Mouse (Mus musculus): ENCODE measurements around the gene Aff1. TPM values are rescaled to one million over a fixed set of nuclear protein-coding genes. Genes with fewer than 3 reads are reported as not detected.
A peak's percentile ranks its signal among the peaks of the same experiment; 100 is the strongest.

Aff1 gene
- polyA plus RNA-seq, 1 experiment from 2014 or later, result 9.1 TPM

DNA sequence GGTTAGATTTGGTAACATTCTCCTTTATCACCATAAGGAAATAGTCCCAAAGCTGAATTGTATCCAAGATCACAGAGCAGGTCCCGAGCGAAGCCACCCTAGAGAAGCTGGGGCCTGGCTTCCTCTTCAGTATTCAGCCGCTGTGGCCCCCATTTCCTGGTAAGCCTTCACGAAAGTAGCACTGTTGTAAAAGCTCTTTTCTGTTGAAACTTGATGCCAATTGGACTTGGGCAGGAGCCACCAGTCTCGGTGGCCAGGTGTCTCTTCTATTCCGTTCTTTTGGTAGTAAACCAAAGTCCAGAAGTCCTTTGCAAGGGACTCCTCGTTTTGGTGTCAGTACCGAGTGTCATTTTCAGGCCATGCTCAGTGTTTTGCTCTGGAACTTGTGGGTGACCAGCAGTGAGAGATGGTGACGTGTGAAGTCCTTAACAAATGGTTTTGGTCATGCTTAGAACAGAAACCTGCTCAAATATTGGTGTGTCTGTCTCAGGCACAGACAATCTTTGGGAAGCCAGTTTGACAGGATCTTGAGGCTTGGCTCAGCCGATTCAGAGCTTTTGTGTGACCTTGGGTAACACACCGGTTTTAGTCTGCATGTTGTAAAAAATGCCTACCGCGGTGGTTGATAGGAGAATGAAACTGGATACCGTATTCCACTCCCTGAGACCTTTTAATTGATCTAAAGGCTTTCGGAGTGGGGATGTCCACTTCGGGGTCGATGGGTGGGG, 114.8 kb downstream of the Aff1 start:
- H3K9me3 ChIP-seq (ENCODE audit: control insufficient read depth, low read length), result no peaks in the 10 kb centered on the region
- DNase-seq (ENCODE audit: low spot score) (no peak), ATAC-seq (ENCODE audit: insufficient number of reproducible peaks, low FRiP score, low TSS enrichment, low read depth) (no peak)
- no peaks in the 10 kb centered on the region for H3K36me3 ChIP-seq (ENCODE audit: control insufficient read depth, insufficient read depth, low read length)
- 61% methylated on average over 17 of the region's 17 CpGs for WGBS
- no peak overlapping the region for H3K4me3 ChIP-seq (ENCODE audit: low read depth, low read length)
- no peak overlapping the region for H3K4me2 ChIP-seq (ENCODE audit: low read depth, severe bottlenecking)
- no peak overlapping the region for H3K9ac ChIP-seq (ENCODE audit: low read length)
- H3K27me3 ChIP-seq (ENCODE audit: control insufficient read depth, insufficient read depth, low read length), result no peaks in the 10 kb centered on the region
- peaks cover 13% of the 10 kb centered on the region; the same call in 1 of the 2 replicates for H3K4me1 ChIP-seq (ENCODE audit: control insufficient read depth, insufficient read depth, low read length)
- H3K27ac ChIP-seq (replicated peaks; ENCODE audit: low read depth, low read length), result no peak overlapping the region

DNA sequence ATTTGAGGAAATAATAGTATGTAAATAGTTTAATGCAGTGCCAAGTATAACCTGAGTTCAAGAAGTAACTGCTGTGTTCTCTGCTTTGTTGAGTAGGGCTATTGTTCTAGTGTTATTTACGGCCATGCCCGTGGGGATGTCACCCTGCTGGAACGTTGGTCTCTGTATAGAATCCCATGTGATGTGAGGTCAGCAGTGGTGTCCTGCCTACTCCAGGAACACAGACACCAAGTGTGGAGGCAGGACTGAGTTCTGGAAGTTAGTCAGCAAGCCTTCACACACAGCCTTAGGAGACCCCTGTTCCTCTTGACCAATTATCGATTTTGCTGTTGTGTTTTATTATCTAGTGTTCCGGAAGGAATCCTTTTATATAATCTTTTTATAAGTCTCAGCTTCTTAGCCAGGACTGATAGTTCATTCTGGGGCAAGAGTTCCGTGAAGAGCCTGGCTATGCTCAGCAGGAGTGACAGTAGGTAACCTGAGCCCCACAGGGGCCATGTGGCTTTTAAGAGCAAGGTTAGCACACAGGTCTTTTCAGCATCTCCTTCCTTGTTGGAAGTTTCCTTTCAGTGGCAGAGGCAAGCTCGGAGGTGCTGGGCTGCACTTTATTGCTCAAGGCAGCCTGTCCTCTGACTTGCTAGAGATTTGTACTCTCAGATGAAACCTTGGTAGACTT, 115.6 kb downstream of the Aff1 start:
- DNase-seq (ENCODE audit: low spot score) (no peak), ATAC-seq (ENCODE audit: insufficient number of reproducible peaks, low FRiP score, low TSS enrichment, low read depth) (peak; percentile 45; the same call in 1 of the 2 replicates)
- peaks cover 13% of the 10 kb centered on the region; the same call in 1 of the 2 replicates for H3K4me1 ChIP-seq (ENCODE audit: control insufficient read depth, insufficient read depth, low read length)
- H3K27ac ChIP-seq (replicated peaks; ENCODE audit: low read depth, low read length), result no peak overlapping the region
- no peaks in the 10 kb centered on the region for H3K9me3 ChIP-seq (ENCODE audit: control insufficient read depth, low read length)
- no peaks in the 10 kb centered on the region for H3K27me3 ChIP-seq (ENCODE audit: control insufficient read depth, insufficient read depth, low read length)
- no peak overlapping the region for H3K9ac ChIP-seq (ENCODE audit: low read length)
- no peaks in the 10 kb centered on the region for H3K36me3 ChIP-seq (ENCODE audit: control insufficient read depth, insufficient read depth, low read length)
- 37% methylated on average over 7 of the region's 7 CpGs for WGBS
- no peak overlapping the region for H3K4me2 ChIP-seq (ENCODE audit: low read depth, severe bottlenecking)
- no peak overlapping the region for H3K4me3 ChIP-seq (ENCODE audit: low read depth, low read length)

DNA sequence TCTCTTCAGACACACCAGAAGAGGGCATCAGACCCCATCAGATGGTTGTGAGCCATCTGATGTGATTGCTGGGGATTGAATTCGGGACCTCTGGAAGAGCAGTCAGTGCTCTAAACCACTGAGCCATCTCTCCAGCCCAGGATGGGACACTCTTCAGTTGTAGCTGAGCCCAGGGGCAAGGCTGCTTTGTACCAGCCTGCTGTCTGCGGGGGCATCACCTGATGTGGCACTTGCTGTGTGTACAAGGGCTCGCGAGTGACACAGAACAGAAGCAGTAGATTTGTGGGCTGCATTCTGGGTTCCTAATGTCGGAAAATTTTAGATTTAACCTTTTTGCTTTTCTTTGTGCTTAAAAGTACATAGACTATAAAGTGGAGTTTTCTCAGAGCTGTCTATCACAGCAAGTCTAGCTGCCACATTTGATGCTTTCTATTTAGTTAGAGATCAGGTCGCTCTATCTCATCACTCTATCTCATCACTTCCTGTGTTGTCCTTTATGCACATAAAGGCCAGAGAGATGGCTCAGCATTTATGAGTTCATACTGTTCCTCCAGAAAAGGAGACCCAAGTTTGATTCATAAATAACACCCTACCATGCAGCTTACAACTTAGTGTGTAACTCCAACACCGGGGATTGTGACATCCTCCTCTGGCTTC, 117.6 kb downstream of the Aff1 start:
- no peaks in the 10 kb centered on the region for H3K27me3 ChIP-seq (ENCODE audit: control insufficient read depth, insufficient read depth, low read length)
- no peak overlapping the region for H3K27ac ChIP-seq (replicated peaks; ENCODE audit: low read depth, low read length)
- 93% methylated on average over 7 of the region's 7 CpGs for WGBS
- DNase-seq (ENCODE audit: low spot score) (no peak), ATAC-seq (ENCODE audit: insufficient number of reproducible peaks, low FRiP score, low TSS enrichment, low read depth) (no peak)
- H3K36me3 ChIP-seq (ENCODE audit: control insufficient read depth, insufficient read depth, low read length), result no peaks in the 10 kb centered on the region
- H3K9ac ChIP-seq (ENCODE audit: low read length), result no peak overlapping the region
- H3K4me1 ChIP-seq (ENCODE audit: control insufficient read depth, insufficient read depth, low read length), result peaks cover 7% of the 10 kb centered on the region; the same call in 1 of the 2 replicates
- H3K9me3 ChIP-seq (ENCODE audit: control insufficient read depth, low read length), result no peaks in the 10 kb centered on the region
- H3K4me3 ChIP-seq (ENCODE audit: low read depth, low read length), result no peak overlapping the region
- no peak overlapping the region for H3K4me2 ChIP-seq (ENCODE audit: low read depth, severe bottlenecking)

DNA sequence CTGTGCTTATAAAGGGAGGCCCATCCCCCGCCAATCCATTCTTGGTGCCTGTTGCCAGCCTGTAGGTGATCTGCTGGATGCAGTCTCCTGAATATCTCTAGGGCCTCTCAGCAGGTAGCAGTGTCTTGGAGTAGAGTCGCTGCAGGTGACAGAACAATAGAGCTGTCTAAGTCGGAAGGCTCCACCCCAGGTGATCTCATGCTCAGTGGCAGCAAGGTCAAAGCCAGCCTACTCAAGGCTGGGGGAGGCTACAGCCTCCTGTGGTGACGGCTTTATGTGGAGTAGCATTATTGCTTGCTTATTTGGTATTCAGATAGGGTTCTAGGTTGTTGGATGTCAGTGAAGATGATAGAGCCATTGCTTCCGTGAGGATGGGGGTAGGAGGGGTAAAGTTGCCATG, 121.1 kb downstream of the Aff1 start:
- Histone ChIP-seq H3K4me2 (ENCODE audit: low read depth, severe bottlenecking) (no peak overlapping the region), H3K27ac (replicated peaks; ENCODE audit: low read depth, low read length) (no peak overlapping the region), H3K4me3 (ENCODE audit: low read depth, low read length) (no peak overlapping the region), H3K9me3 (ENCODE audit: control insufficient read depth, low read length) (no peaks in the 10 kb centered on the region), H3K27me3 (ENCODE audit: control insufficient read depth, insufficient read depth, low read length) (no peaks in the 10 kb centered on the region), H3K4me1 (ENCODE audit: control insufficient read depth, insufficient read depth, low read length) (no peaks in the 10 kb centered on the region), H3K9ac (ENCODE audit: low read length) (no peak overlapping the region), H3K36me3 (ENCODE audit: control insufficient read depth, insufficient read depth, low read length) (no peaks in the 10 kb centered on the region)
- DNase-seq (ENCODE audit: low spot score) (no peak), ATAC-seq (ENCODE audit: insufficient number of reproducible peaks, low FRiP score, low TSS enrichment, low read depth) (no peak)
- 81% methylated on average over 5 of the region's 5 CpGs for WGBS

DNA sequence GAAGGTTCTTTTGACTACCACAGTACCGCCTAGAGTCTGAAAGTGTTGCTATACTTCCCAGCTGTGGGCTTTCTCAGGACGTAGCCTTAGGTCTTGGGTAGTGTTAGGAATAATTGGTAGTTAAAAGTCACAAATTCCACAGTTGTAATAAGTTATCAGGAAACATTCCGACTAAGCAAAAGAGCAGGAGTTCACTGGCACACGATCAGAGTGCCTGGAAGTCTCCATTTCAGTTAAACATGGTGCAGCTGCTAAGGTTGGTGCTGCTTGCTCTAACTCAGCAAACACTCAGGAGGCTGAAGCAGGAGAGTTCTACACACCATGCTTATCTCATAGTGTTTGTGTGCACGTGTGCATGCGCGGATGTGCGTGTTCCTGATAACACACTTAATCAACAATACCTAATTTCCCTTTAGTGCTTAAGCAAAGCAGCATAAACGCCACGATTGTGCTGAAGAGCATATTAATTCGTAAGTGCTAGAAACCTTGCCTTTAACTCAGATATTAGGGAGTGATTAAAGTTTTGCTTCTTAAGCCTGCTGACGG, 121.9 kb downstream of the Aff1 start:
- no peaks in the 10 kb centered on the region for H3K36me3 ChIP-seq (ENCODE audit: control insufficient read depth, insufficient read depth, low read length)
- H3K4me2 ChIP-seq (ENCODE audit: low read depth, severe bottlenecking), result no peak overlapping the region
- ATAC-seq (ENCODE audit: insufficient number of reproducible peaks, low FRiP score, low TSS enrichment, low read depth) (no peak), DNase-seq (ENCODE audit: low spot score) (no peak)
- 88% methylated on average over 12 of the region's 12 CpGs for WGBS
- H3K4me3 ChIP-seq (ENCODE audit: low read depth, low read length), result no peak overlapping the region
- H3K4me1 ChIP-seq (ENCODE audit: control insufficient read depth, insufficient read depth, low read length), result 0 out of 2 replicates have a peak, but pooled peaks cover 2% of the 10 kb centered on the region
- H3K9ac ChIP-seq (ENCODE audit: low read length), result no peak overlapping the region
- H3K9me3 ChIP-seq (ENCODE audit: control insufficient read depth, low read length), result no peaks in the 10 kb centered on the region
- H3K27ac ChIP-seq (replicated peaks; ENCODE audit: low read depth, low read length), result no peak overlapping the region
- H3K27me3 ChIP-seq (ENCODE audit: control insufficient read depth, insufficient read depth, low read length), result no peaks in the 10 kb centered on the region

DNA sequence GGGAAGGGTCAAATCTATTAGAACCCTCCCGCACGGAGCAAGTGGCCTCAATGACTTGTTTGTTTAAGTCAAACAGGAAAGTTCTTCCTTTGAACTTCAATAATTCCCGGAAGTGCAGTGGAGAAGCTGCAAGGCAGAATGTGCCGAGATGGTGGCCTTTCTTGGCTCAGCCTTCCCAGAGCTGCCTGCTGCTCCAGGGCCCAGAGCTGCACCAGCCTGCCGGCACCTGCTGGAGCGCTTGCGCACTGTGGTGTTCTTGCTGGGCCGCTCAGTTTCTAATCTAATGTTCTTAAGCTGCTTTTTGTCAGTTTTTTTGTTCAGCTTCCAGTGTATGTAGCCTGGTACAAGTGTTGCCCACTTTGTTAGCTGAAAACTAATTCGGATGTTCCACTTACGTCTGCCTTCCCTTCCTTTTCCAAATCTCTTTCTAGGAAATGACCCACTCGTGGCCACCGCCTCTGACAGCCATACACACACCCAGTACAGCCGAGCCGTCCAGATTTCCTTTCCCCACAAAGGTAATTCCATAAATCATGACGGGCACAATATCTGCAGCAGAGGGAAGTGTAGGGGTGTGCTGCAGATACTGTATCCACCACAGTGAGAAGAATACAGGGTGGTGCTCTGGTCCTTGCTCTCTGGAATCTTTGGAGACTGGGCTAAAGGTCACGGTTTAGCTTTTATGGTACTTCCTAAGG, 122.5 kb downstream of the Aff1 start:
- Histone ChIP-seq H3K9ac (ENCODE audit: low read length) (no peak overlapping the region), H3K4me3 (ENCODE audit: low read depth, low read length) (no peak overlapping the region), H3K36me3 (ENCODE audit: control insufficient read depth, insufficient read depth, low read length) (no peaks in the 10 kb centered on the region), H3K27me3 (ENCODE audit: control insufficient read depth, insufficient read depth, low read length) (no peaks in the 10 kb centered on the region), H3K4me2 (ENCODE audit: low read depth, severe bottlenecking) (no peak overlapping the region), H3K27ac (replicated peaks; ENCODE audit: low read depth, low read length) (no peak overlapping the region), H3K4me1 (ENCODE audit: control insufficient read depth, insufficient read depth, low read length) (0 out of 2 replicates have a peak, but pooled peaks cover 2% of the 10 kb centered on the region), H3K9me3 (ENCODE audit: control insufficient read depth, low read length) (no peaks in the 10 kb centered on the region)
- 66% methylated on average over 16 of the region's 16 CpGs for WGBS
- DNase-seq (ENCODE audit: low spot score), result no peak
- ATAC-seq (ENCODE audit: insufficient number of reproducible peaks, low FRiP score, low TSS enrichment, low read depth), result no peak

DNA sequence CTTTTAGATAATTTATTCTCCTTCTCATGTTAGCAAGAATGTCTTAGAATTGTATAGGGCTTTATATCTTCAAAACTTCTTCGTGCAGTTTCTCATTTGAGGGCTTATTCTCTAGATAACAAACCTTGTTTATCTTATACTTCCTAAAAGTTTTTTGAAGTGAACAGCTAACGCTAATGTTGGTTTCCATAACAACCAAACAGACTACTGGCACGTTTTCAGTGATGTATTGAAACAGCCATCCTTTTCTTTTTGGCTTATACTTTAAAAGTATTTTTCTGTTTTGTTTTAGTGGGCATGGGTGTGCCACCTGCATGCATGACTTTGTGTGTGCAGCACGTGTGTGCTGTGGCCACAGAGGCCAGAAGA, 123.1 kb downstream of the Aff1 start:
- no peaks in the 10 kb centered on the region for H3K27me3 ChIP-seq (ENCODE audit: control insufficient read depth, insufficient read depth, low read length)
- ATAC-seq (ENCODE audit: insufficient number of reproducible peaks, low FRiP score, low TSS enrichment, low read depth) (no peak), DNase-seq (ENCODE audit: low spot score) (no peak)
- WGBS, result 78% methylated on average over 4 of the region's 4 CpGs
- H3K4me2 ChIP-seq (ENCODE audit: low read depth, severe bottlenecking), result no peak overlapping the region
- no peak overlapping the region for H3K27ac ChIP-seq (replicated peaks; ENCODE audit: low read depth, low read length)
- H3K9ac ChIP-seq (ENCODE audit: low read length), result no peak overlapping the region
- no peaks in the 10 kb centered on the region for H3K9me3 ChIP-seq (ENCODE audit: control insufficient read depth, low read length)
- H3K4me3 ChIP-seq (ENCODE audit: low read depth, low read length), result no peak overlapping the region
- H3K4me1 ChIP-seq (ENCODE audit: control insufficient read depth, insufficient read depth, low read length), result 0 out of 2 replicates have a peak, but pooled peaks cover 2% of the 10 kb centered on the region
- no peaks in the 10 kb centered on the region for H3K36me3 ChIP-seq (ENCODE audit: control insufficient read depth, insufficient read depth, low read length)

DNA sequence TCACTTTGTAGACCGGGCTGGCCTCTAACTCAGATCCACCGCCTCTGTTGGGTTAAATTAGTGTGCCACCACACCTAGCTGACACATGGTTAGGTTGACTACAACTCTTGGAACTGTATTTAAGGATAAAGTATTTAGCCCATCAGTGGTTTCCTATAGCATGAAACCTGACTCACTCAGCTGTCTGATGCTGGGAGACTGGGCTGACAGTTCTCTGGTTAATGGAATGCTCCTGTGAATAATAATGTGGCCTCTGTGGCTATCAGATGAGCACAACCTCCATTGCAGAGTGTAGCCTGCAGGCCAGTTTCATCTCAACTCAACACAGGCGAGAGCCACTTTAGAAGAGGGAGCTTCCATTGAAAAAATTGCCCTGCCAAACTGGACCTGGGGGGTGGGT, 124.5 kb downstream of the Aff1 start:
- H3K4me1 ChIP-seq (ENCODE audit: control insufficient read depth, insufficient read depth, low read length), result peaks cover 2% of the 10 kb centered on the region; the same call in 1 of the 2 replicates
- no peaks in the 10 kb centered on the region for H3K27me3 ChIP-seq (ENCODE audit: control insufficient read depth, insufficient read depth, low read length)
- no peak overlapping the region for H3K4me3 ChIP-seq (ENCODE audit: low read depth, low read length)
- ATAC-seq (ENCODE audit: insufficient number of reproducible peaks, low FRiP score, low TSS enrichment, low read depth), result no peak
- no peaks in the 10 kb centered on the region for H3K9me3 ChIP-seq (ENCODE audit: control insufficient read depth, low read length)
- no peak overlapping the region for H3K27ac ChIP-seq (replicated peaks; ENCODE audit: low read depth, low read length)
- H3K36me3 ChIP-seq (ENCODE audit: control insufficient read depth, insufficient read depth, low read length), result no peaks in the 10 kb centered on the region
- H3K4me2 ChIP-seq (ENCODE audit: low read depth, severe bottlenecking), result no peak overlapping the region
- DNase-seq (ENCODE audit: low spot score), result no peak
- no peak overlapping the region for H3K9ac ChIP-seq (ENCODE audit: low read length)
- WGBS, result 93% methylated on average over 3 of the region's 3 CpGs
